Mouse (Mus musculus) lung, embryonic 15.5 days (tissue): Measurements from ENCODE around the gene Smg7. TPM values are rescaled to one million over a fixed set of nuclear protein-coding genes. Genes with fewer than 3 reads are reported as not detected.

Experiments
- ATAC-seq: fragments of 200-750 bp; cut with Nextera tagmentation; 2 replicates; pipeline ENCODE4 v1.8.0; 2017; ENCODE audit warnings: moderate number of reproducible peaks, borderline replicate concordance; ENCODE audit not compliant: low FRiP score, low TSS enrichment; ENCODE audit errors: extremely low read depth
- H3K27ac ChIP-seq: fragments of 300-500 bp; sonication (generic); 2 replicates; pipeline ENCODE4 v1.5.1; 2015; ENCODE audit warnings: moderate library complexity, mild to moderate bottlenecking, inconsistent platforms
- H3K27me3 ChIP-seq: fragments of 300-500 bp; sonication (generic); 2 replicates; pipeline ENCODE4 v1.6.1; 2015; ENCODE audit warnings: inconsistent platforms
- H3K36me3 ChIP-seq: fragments of 300-500 bp; sonication (generic); 2 replicates; pipeline ENCODE4 v1.6.1; 2015; ENCODE audit warnings: inconsistent platforms
- H3K4me1 ChIP-seq: fragments of 300-500 bp; sonication (generic); 2 replicates; pipeline ENCODE4 v1.6.1; 2015; ENCODE audit warnings: inconsistent platforms
- H3K4me2 ChIP-seq: fragments of 300-500 bp; sonication (generic); 2 replicates; pipeline ENCODE4 v1.6.1; 2015; ENCODE audit warnings: inconsistent platforms, mild to moderate bottlenecking, moderate library complexity
- H3K4me3 ChIP-seq: fragments of 300-500 bp; sonication (generic); 2 replicates; pipeline ENCODE4 v1.5.1; 2015; ENCODE audit warnings: mild to moderate bottlenecking, inconsistent platforms
- H3K9ac ChIP-seq: fragments of 300-500 bp; sonication (generic); 2 replicates; pipeline ENCODE4 v1.6.1; 2015; ENCODE audit warnings: inconsistent platforms
- H3K9me3 ChIP-seq: fragments of 300-500 bp; sonication (generic); 2 replicates; pipeline ENCODE4 v1.6.1; 2016; ENCODE audit warnings: inconsistent platforms
- WGBS: fragments of 180-500 bp; shearing (Covaris S2); methylation state at CpG from one replicate; pipeline ENCODE4 v1.1.7; 2015; 5-methylcytosine and 5-hydroxymethylcytosine counted together
- polyA plus RNA-seq: library from polyadenylated mRNA; unstranded; fragments of >200 nt; fragmentation: Nextera tagmentation; extraction: Ambion mirVana; gene quantifications from 2 replicates; pipeline ENCODE4 v1.2.1, GENCODE M21; 2015

Smg7 gene
- polyA plus RNA-seq, 1 experiment from 2014 or later = 31.2 TPM

GRCm38 (mm10) chr1:152799897-152800296 is 102.5 kb downstream of the Smg7 start, which contains the start of gene Ncf2:
Gene Ncf2 (plus strand): TSS chr1:152800194.
- H3K27ac ChIP-seq = peak within 1 kb of the TSS; percentile 7; the same call in 1 of the 2 replicates
- ATAC-seq = peak; percentile 90
- H3K4me1 ChIP-seq = peaks cover 14% of the 10 kb centered on the region
- H3K9me3 ChIP-seq = no peaks in the 10 kb centered on the region
- no peak within 1 kb of the TSS for H3K4me2 ChIP-seq
- H3K9ac ChIP-seq = no peak within 1 kb of the TSS
- no peak within 1 kb of the TSS for H3K4me3 ChIP-seq
- H3K27me3 ChIP-seq = no peaks in the 10 kb centered on the region
- WGBS = 6% methylated on average over 2 of the region's 2 CpGs
- no peaks in the 10 kb centered on the region for H3K36me3 ChIP-seq

DNA sequence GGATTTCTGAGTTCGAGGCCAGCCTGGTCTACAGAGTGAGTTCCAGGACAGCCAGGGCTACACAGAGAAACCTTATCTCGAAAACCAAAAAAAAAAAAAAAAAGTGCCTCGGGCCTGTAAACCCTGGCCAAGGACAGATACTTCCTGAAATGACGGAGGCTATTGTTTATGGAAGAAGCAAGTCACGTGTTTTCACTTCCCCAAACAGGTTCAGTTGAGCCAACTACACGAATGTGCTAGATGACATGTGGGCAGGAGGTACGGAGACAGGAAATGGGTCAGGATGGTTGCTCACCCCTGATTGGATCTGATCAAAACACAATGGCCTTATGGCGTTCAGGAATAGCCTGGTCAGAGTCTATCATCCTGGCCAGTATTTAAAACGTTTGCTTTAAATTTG is 104.3 kb downstream of the Smg7 start:
- WGBS = 49% methylated on average over 9 of the region's 9 CpGs
- 0 out of 2 replicates have a peak, but pooled peaks have one; percentile 32 for ATAC-seq
- H3K27ac ChIP-seq = no peak overlapping the region

GRCm38 (mm10) chr1:152796683-152797263 is 105.7 kb downstream of the Smg7 start:
- 77% methylated on average over 8 of the region's 8 CpGs for WGBS
- no peak for ATAC-seq
- no peak overlapping the region for H3K4me2 ChIP-seq
- H3K27ac ChIP-seq = no peak overlapping the region
- H3K9ac ChIP-seq = no peak overlapping the region
- no peaks in the 10 kb centered on the region for H3K9me3 ChIP-seq
- no peaks in the 10 kb centered on the region for H3K36me3 ChIP-seq
- peaks cover 14% of the 10 kb centered on the region for H3K4me1 ChIP-seq
- H3K4me3 ChIP-seq = no peak overlapping the region
- H3K27me3 ChIP-seq = no peaks in the 10 kb centered on the region

More for the DNA sequence above, 104.3 kb downstream of the Smg7 start:
- Histone ChIP-seq H3K4me3 (no peak overlapping the region), H3K36me3 (no peaks in the 10 kb centered on the region), H3K9ac (no peak overlapping the region), H3K9me3 (no peaks in the 10 kb centered on the region), H3K27me3 (no peaks in the 10 kb centered on the region), H3K4me2 (no peak overlapping the region), H3K4me1 (peaks cover 14% of the 10 kb centered on the region)

- H3K36me3 ChIP-seq = no peaks in the 10 kb centered on the region
- H3K9ac ChIP-seq = no peak overlapping the region
- no peak for ATAC-seq
- H3K4me1 ChIP-seq = peaks cover 21% of the 10 kb centered on the region
- WGBS = 55% methylated on average over 8 of the region's 8 CpGs
- no peaks in the 10 kb centered on the region for H3K9me3 ChIP-seq
- no peak overlapping the region for H3K27ac ChIP-seq
- H3K4me3 ChIP-seq = no peak overlapping the region
- no peak overlapping the region for H3K4me2 ChIP-seq
- H3K27me3 ChIP-seq = no peaks in the 10 kb centered on the region
Observed at GRCm38 (mm10) chr1:152795688-152796255, 106.7 kb downstream of the Smg7 start.

- H3K4me1 ChIP-seq = peaks cover 13% of the 10 kb centered on the region
- H3K27ac ChIP-seq = no peak overlapping the region
- H3K27me3 ChIP-seq = no peaks in the 10 kb centered on the region
- H3K4me3 ChIP-seq = no peak overlapping the region
- no peak overlapping the region for H3K4me2 ChIP-seq
- no peak overlapping the region for H3K9ac ChIP-seq
- no peak for ATAC-seq
- H3K9me3 ChIP-seq = no peaks in the 10 kb centered on the region
- WGBS = 71% methylated on average over 6 of the region's 6 CpGs
- H3K36me3 ChIP-seq = no peaks in the 10 kb centered on the region
Observed at GRCm38 (mm10) chr1:152793495-152794130, 108.8 kb downstream of the Smg7 start.

DNA sequence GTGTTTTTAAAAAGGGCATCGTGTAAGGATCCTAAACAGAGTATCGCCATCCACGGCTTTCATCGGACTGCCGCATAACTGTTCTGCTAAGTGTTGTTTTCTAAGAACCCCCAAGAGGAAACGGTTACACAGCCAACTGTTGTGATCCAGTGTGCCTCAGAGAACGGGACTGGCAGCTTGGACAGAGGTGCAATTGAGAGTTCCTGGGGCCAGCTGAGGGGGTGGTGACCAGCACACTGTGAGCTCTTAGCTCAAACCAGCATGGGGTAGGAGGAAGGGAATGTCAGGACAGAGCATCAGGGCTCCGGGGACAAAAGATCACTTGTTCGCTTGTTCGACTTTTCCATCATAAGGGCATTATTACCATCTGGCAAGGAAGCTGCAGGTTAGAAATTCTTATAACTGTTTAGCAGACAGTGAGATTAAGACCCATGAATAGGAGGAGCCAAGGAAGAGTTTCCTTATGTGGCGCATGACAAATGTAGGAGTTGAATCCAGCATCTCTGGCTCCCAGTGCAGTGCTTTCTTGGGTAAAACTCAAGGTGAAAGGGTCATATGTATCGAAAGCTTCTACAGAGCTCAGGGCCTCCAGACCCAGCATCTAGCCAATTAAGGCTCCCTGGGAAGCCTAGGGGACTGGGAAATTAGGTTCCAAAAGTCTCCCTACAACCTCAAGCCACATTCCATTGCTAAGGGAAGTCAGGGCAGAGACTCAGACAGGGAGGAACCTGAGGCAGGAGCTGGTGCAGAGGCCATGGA is 109.5 kb downstream of the Smg7 start:
- no peak overlapping the region for H3K27ac ChIP-seq
- H3K9me3 ChIP-seq = no peaks in the 10 kb centered on the region
- H3K27me3 ChIP-seq = no peaks in the 10 kb centered on the region
- H3K4me1 ChIP-seq = peaks cover 16% of the 10 kb centered on the region
- H3K4me3 ChIP-seq = no peak overlapping the region
- no peak for ATAC-seq
- H3K9ac ChIP-seq = no peak overlapping the region
- 64% methylated on average over 12 of the region's 12 CpGs for WGBS
- H3K4me2 ChIP-seq = no peak overlapping the region
- no peaks in the 10 kb centered on the region for H3K36me3 ChIP-seq

DNA sequence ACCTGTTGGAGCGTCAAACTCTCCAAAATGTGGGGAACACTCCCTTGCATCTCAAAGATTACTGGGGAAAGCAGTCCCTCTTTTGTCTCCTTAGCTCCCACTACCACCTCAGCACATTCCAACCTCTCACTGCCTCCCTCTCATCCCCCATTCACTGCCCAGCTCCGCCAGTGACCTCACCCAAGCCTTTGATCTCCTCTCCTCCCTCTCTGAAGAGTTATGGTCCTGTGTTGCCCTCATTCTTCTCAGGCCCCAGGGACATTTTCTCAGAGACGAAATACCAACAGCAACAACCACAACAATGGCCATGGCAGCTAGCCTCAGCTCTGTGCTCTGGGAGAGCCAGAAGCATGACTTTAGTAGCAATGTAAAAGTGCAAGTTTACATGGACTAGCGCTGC is 111.2 kb downstream of the Smg7 start:
- no peaks in the 10 kb centered on the region for H3K36me3 ChIP-seq
- H3K27me3 ChIP-seq = no peaks in the 10 kb centered on the region
- peaks cover 20% of the 10 kb centered on the region for H3K4me1 ChIP-seq
- peak overlapping the region; percentile 57 for H3K27ac ChIP-seq
- H3K4me3 ChIP-seq = no peak overlapping the region
- H3K9ac ChIP-seq = no peak overlapping the region
- ATAC-seq = no peak
- H3K9me3 ChIP-seq = no peaks in the 10 kb centered on the region
- 34% methylated on average over 4 of the region's 4 CpGs for WGBS
- no peak overlapping the region for H3K4me2 ChIP-seq

DNA sequence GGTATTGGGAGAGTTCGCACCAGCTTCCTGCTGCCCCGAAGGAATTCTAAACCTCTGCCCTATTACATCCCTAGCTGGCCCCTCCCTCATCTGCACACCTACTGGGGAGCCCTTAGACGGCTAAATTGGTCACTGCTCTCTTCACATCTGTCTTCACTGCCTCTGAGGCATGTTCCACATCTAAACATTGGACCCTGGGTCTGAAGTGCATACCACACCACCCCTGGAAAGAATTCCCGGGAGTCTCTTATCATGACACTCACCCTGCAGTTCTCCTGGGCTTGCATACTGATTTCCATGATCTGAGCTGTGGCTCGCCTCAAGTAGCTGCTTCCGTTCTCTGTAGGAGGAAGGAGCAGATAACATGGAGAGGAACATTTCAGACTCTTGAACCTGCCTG is 111.6 kb downstream of the Smg7 start:
- H3K4me3 ChIP-seq = no peak overlapping the region
- no peaks in the 10 kb centered on the region for H3K27me3 ChIP-seq
- peak overlapping the region; percentile 3; the same call in 1 of the 2 replicates for H3K4me2 ChIP-seq
- H3K4me1 ChIP-seq = peaks cover 17% of the 10 kb centered on the region; the same call in 1 of the 2 replicates
- H3K36me3 ChIP-seq = no peaks in the 10 kb centered on the region
- ATAC-seq = peak; percentile 82
- H3K9ac ChIP-seq = no peak overlapping the region
- H3K9me3 ChIP-seq = no peaks in the 10 kb centered on the region
- H3K27ac ChIP-seq = peak overlapping the region; percentile 57
- WGBS = 9% methylated on average over 6 of the region's 6 CpGs

DNA sequence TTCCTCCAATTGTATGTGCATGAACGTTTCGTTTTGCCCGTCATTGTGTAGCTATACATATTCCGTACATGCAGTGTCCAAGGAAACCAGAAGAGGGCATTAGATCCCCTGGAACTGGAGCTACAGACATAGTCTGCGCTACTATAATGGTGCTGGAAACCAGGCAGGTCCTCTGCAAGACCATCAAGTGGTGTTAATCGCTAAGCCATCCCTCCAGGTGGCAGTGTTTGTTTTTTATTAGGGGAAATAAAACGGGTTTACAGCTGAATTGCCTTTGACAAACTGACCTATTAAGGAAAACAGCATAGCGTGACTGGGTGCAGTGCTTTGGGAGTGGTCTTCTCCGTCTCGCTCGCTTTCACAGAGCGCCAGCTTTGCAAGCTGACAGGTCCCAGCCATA is 112.2 kb downstream of the Smg7 start:
- Histone ChIP-seq H3K9ac (no peak overlapping the region), H3K36me3 (no peaks in the 10 kb centered on the region), H3K4me2 (peak overlapping the region; percentile 3; the same call in 1 of the 2 replicates), H3K27ac (no peak overlapping the region; the same call in 1 of the 2 replicates), H3K9me3 (no peaks in the 10 kb centered on the region), H3K27me3 (no peaks in the 10 kb centered on the region), H3K4me1 (peaks cover 14% of the 10 kb centered on the region; the same call in 1 of the 2 replicates), H3K4me3 (no peak overlapping the region)
- WGBS = 35% methylated on average over 12 of the region's 12 CpGs
- no peak for ATAC-seq

GRCm38 (mm10) chr1:152788121-152788660 is 114.3 kb downstream of the Smg7 start:
- no peak for ATAC-seq
- no peak overlapping the region for H3K4me3 ChIP-seq
- WGBS = 34% methylated on average over 4 of the region's 4 CpGs

More at GRCm38 (mm10) chr1:152788121-152788660, 114.3 kb downstream of the Smg7 start:
- H3K9ac ChIP-seq = no peak overlapping the region
- peaks cover 14% of the 10 kb centered on the region; the same call in 1 of the 2 replicates for H3K4me1 ChIP-seq
- no peaks in the 10 kb centered on the region for H3K27me3 ChIP-seq
- 0 out of 2 replicates have a peak overlapping the region, but pooled peaks have one; percentile 5 for H3K27ac ChIP-seq
- H3K9me3 ChIP-seq = no peaks in the 10 kb centered on the region
- H3K4me2 ChIP-seq = no peak overlapping the region
- no peaks in the 10 kb centered on the region for H3K36me3 ChIP-seq
